Mouse (Mus musculus) MEL (cell line): Measurements from ENCODE around the gene Osbp2. TPM values are rescaled to one million over a fixed set of nuclear protein-coding genes. Genes with fewer than 3 reads are reported as not detected.

ENCODE experiments used
- DNase-seq: peaks from one replicate; pipeline ENCODE4 v3.0.0; 2011; ENCODE audit warnings: low read depth, low spot score
- H3K27ac ChIP-seq: 2 replicates; pipeline ENCODE4 v1.5.1; 2012; ENCODE audit warnings: low read depth, mild to moderate bottlenecking, control low read depth, low read length, moderate library complexity; ENCODE audit not compliant: control insufficient read depth
- H3K27me3 ChIP-seq, 2 experiments: fragments of 150-350 bp in 1 of 2; sonication (generic) in 1 of 2; 2 replicates each; pipeline ENCODE4 v1.6.1; 2012; ENCODE audit warnings: low read length in 2 of 2, mild to moderate bottlenecking in 2 of 2, improper control_type of control experiment in 1 of 2, moderate library complexity in 1 of 2; ENCODE audit not compliant: insufficient read depth in 2 of 2, control insufficient read depth in 1 of 2
- H3K36me3 ChIP-seq, 2 experiments: 2 replicates each; pipeline ENCODE4 v1.6.1; 2012 to 2014; ENCODE audit warnings: low read length in 2 of 2, improper control_type of control experiment in 1 of 2, inconsistent platforms in 1 of 2, mild to moderate bottlenecking in 1 of 2; ENCODE audit not compliant: insufficient read depth in 2 of 2, control insufficient read depth in 1 of 2
- H3K4me1 ChIP-seq, 2 experiments: fragments of 150-350 bp in 1 of 2; sonication (generic) in 1 of 2; 2 replicates each; pipeline ENCODE4 v1.6.1; 2012; ENCODE audit warnings: low read length in 2 of 2, improper control_type of control experiment in 1 of 2, mild to moderate bottlenecking in 1 of 2; ENCODE audit not compliant: insufficient read depth in 2 of 2, control insufficient read depth in 1 of 2
- H3K4me3 ChIP-seq, 2 experiments: fragments of 150-350 bp in 1 of 2; sonication (generic) in 1 of 2; 2 replicates each; pipeline ENCODE4 v1.5.1; 2012; ENCODE audit warnings: low read depth in 2 of 2, low read length in 2 of 2, mild to moderate bottlenecking in 2 of 2, moderate library complexity in 2 of 2, control low read depth in 1 of 2, improper control_type of control experiment in 1 of 2; ENCODE audit not compliant: control insufficient read depth in 1 of 2, insufficient read depth in 1 of 2
- H3K79me2 ChIP-seq: 2 replicates; pipeline ENCODE4 v1.6.1; 2012; ENCODE audit warnings: mild to moderate bottlenecking, low read length, moderate library complexity; ENCODE audit not compliant: control insufficient read depth, poor library complexity, insufficient read depth
- H3K9ac ChIP-seq: 2 replicates; pipeline ENCODE4 v1.6.1; 2012; ENCODE audit warnings: low read depth, mild to moderate bottlenecking, control low read depth, low read length, moderate library complexity; ENCODE audit not compliant: control insufficient read depth, poor library complexity, severe bottlenecking
- H3K9me3 ChIP-seq: fragments of 150-350 bp; sonication (generic); replicated peaks from 2 replicates; pipeline ENCODE4 v1.6.1; 2012; ENCODE audit warnings: mild to moderate bottlenecking, low read length, improper control_type of control experiment, moderate library complexity; ENCODE audit not compliant: insufficient read depth
- BHLHE40 ChIP-seq: IDR thresholded peaks from 2 replicates; pipeline ENCODE4 v1.6.1; 2012; ENCODE audit warnings: low read depth, mild to moderate bottlenecking, inconsistent platforms, low read length, improper control_type of control experiment, borderline replicate concordance
- CHD1 ChIP-seq: IDR thresholded peaks from 2 replicates; pipeline ENCODE4 v1.6.1; 2012; ENCODE audit warnings: low read depth, mild to moderate bottlenecking, inconsistent platforms, low read length, improper control_type of control experiment
- E2F4 ChIP-seq: IDR thresholded peaks from 2 replicates; pipeline ENCODE4 v1.6.1; 2011; ENCODE audit warnings: low read depth, low read length, improper control_type of control experiment, borderline replicate concordance
- GATA1 ChIP-seq: IDR thresholded peaks from 2 replicates; pipeline ENCODE4 v1.6.1; 2011; ENCODE audit warnings: low read depth, low read length, improper control_type of control experiment
- HCFC1 ChIP-seq: IDR thresholded peaks from 2 replicates; pipeline ENCODE4 v1.6.1; 2012; ENCODE audit warnings: low read depth, mild to moderate bottlenecking, inconsistent platforms, low read length, improper control_type of control experiment, moderate library complexity
- JUND ChIP-seq: IDR thresholded peaks from 2 replicates; pipeline ENCODE4 v1.6.1; 2011; ENCODE audit warnings: low read depth, mild to moderate bottlenecking, improper control_type of control experiment, low read length
- KAT2A ChIP-seq: conservative IDR thresholded peaks from 2 replicates; pipeline ENCODE4 v1.6.1; 2012; ENCODE audit warnings: low read depth, low read length, improper control_type of control experiment, inconsistent platforms
- MAX ChIP-seq: IDR thresholded peaks from 2 replicates; pipeline ENCODE4 v1.6.1; 2011; ENCODE audit warnings: low read length, improper control_type of control experiment
- MEF2A ChIP-seq: IDR thresholded peaks from 2 replicates; pipeline ENCODE4 v1.6.1; 2014; ENCODE audit warnings: low read depth, mild to moderate bottlenecking, inconsistent platforms, low read length, improper control_type of control experiment; ENCODE audit not compliant: poor library complexity, insufficient replicate concordance, severe bottlenecking; ENCODE audit errors: extremely low read depth
- MXI1 ChIP-seq: IDR thresholded peaks from 2 replicates; pipeline ENCODE4 v1.6.1; 2011; ENCODE audit warnings: mild to moderate bottlenecking, low read depth, low read length, improper control_type of control experiment
- MYC ChIP-seq: IDR thresholded peaks from 2 replicates; pipeline ENCODE4 v1.6.1; 2011; ENCODE audit warnings: low read depth, mild to moderate bottlenecking, low read length, improper control_type of control experiment, moderate library complexity
- RAD21 ChIP-seq: IDR thresholded peaks from 2 replicates; pipeline ENCODE4 v1.6.1; 2011; ENCODE audit warnings: mild to moderate bottlenecking, low read depth, low read length, improper control_type of control experiment
- SIN3A ChIP-seq: IDR thresholded peaks from 2 replicates; pipeline ENCODE4 v1.6.1; 2012; ENCODE audit warnings: low read length, improper control_type of control experiment, inconsistent platforms
- TAL1 ChIP-seq: IDR thresholded peaks from 2 replicates; pipeline ENCODE4 v1.6.1; 2012; ENCODE audit warnings: mild to moderate bottlenecking, inconsistent platforms, low read length, moderate library complexity, mixed read lengths
- UBTF ChIP-seq: IDR thresholded peaks from 2 replicates; pipeline ENCODE4 v1.6.1; 2012; ENCODE audit warnings: low read depth, mild to moderate bottlenecking, inconsistent platforms, low read length, improper control_type of control experiment, moderate library complexity, borderline replicate concordance; ENCODE audit not compliant: insufficient read depth
- USF1 ChIP-seq: IDR thresholded peaks from 2 replicates; pipeline ENCODE4 v1.6.1; 2014; ENCODE audit warnings: low read depth, mild to moderate bottlenecking, inconsistent platforms, low read length, improper control_type of control experiment, moderate library complexity
- USF2 ChIP-seq, 2 experiments: IDR thresholded peaks; 2 replicates each; pipeline ENCODE4 v1.6.1; 2011 to 2012; ENCODE audit warnings: improper control_type of control experiment in 2 of 2, low read length in 2 of 2, borderline replicate concordance in 1 of 2, inconsistent platforms in 1 of 2, low read depth in 1 of 2, mild to moderate bottlenecking in 1 of 2; ENCODE audit not compliant: insufficient read depth in 1 of 2
- ZC3H11A ChIP-seq: IDR thresholded peaks from 2 replicates; pipeline ENCODE4 v1.6.1; 2012; ENCODE audit warnings: low read depth, mild to moderate bottlenecking, inconsistent platforms, low read length, improper control_type of control experiment
- ZKSCAN1 ChIP-seq: IDR thresholded peaks from 2 replicates; pipeline ENCODE4 v1.6.1; 2012; ENCODE audit warnings: low read depth, mild to moderate bottlenecking, inconsistent platforms, low read length, improper control_type of control experiment, moderate library complexity
- ZNF384 ChIP-seq: IDR thresholded peaks from 2 replicates; pipeline ENCODE4 v1.6.1; 2012; ENCODE audit warnings: low read depth, mild to moderate bottlenecking, inconsistent platforms, low read length, improper control_type of control experiment
- polyA plus RNA-seq, 2 experiments: library from polyadenylated mRNA; stranded (reverse) in 1 of 2; unstranded in 1 of 2; fragments of >175 nt in 1 of 2; fragments of >200 nt in 1 of 2; gene quantifications; 2 replicates each; pipeline versions ENCODE4 v1.2.1 to v1.2.4; 2012; ENCODE audit warnings: low replicate concordance in 2 of 2, low read depth in 1 of 2; ENCODE audit not compliant: insufficient read length in 2 of 2, insufficient read depth in 1 of 2, missing spikeins in 1 of 2
- total RNA-seq: library from RNA; depleted of rRNA; stranded (reverse); fragments of 300-350 nt; gene quantifications from 2 replicates; pipeline ENCODE4 v1.2.3, GENCODE M21; 2012

The Osbp2 gene
- total and polyA plus RNA-seq, 3 experiments, result 0.04 TPM; not detected in 2

- Histone ChIP-seq H3K4me3 (no peak overlapping the region), H3K27ac (no peak overlapping the region), H3K79me2 (no peaks in the 10 kb centered on the region), H3K4me1 (no peaks in the 10 kb centered on the region; a peak in 1 of 4 replicates), H3K27me3 (peaks cover 1 to 3% of the 10 kb centered on the region in 2 experiments; a peak in 2 of 4 replicates), H3K9me3 (no peaks in the 10 kb centered on the region), H3K9ac (no peak overlapping the region), H3K36me3 (no peaks in the 10 kb centered on the region; a peak in 1 of 4 replicates)
- no peak for DNase-seq
- TF ChIP-seq ZC3H11A (no peak), KAT2A (no peak), ZNF384 (no peak), SIN3A (no peak), JUND (no peak), MYC (no peak), HCFC1 (no peak), ZKSCAN1 (no peak), GATA1 (no peak), CHD1 (no peak), RAD21 (no peak), MXI1 (no peak)
Observed at GRCm38 (mm10) chr11:3846351-3846750, 17.4 kb downstream of the Osbp2 start.

GRCm38 (mm10) chr11:3843943-3844734 lies 19.6 kb downstream of the Osbp2 start:
- no peaks in the 10 kb centered on the region for H3K9me3 ChIP-seq
- no peak overlapping the region for H3K27ac ChIP-seq
- no peaks in the 10 kb centered on the region for H3K79me2 ChIP-seq

More at GRCm38 (mm10) chr11:3843943-3844734, 19.6 kb downstream of the Osbp2 start:
- Histone ChIP-seq H3K9ac (no peak overlapping the region), H3K36me3 (no peaks in the 10 kb centered on the region; a peak in 1 of 4 replicates), H3K4me1 (no peaks in the 10 kb centered on the region; a peak in 1 of 4 replicates), H3K4me3 (no peak overlapping the region), H3K27me3 (peaks cover 1 to 3% of the 10 kb centered on the region in 2 experiments; a peak in 2 of 4 replicates)
- no peak for DNase-seq
- TF ChIP-seq USF1, result peak; percentile 88
- TF ChIP-seq USF2 (IDR thresholded peaks at IDR 0.05; ENCODE audit: borderline replicate concordance in 1 of 2, insufficient read depth in 1 of 2, low read depth in 1 of 2, low read length in 2 of 2), result 0 out of 4 replicates have a peak, but pooled peaks of 1 of the 2 experiments have one; percentile 47
- peak; percentile 58 for TF ChIP-seq MAX
- TF ChIP-seq TAL1, result no peak
- no peak for TF ChIP-seq UBTF
- TF ChIP-seq BHLHE40, result peak; percentile 79
- no peak for TF ChIP-seq E2F4
- peak; percentile 74; the same call in 1 of the 2 replicates for TF ChIP-seq MEF2A
- TF ChIP-seq KAT2A, result no peak
